17 mouse cellular contexts compared by ENCODE assay signal in genomic region chr1:184958388-184958787, GRCm38 (mm10). TPM values are rescaled to one million over a fixed set of nuclear protein-coding genes. Genes with fewer than 3 reads are reported as not detected.
DNase-seq lines count a peak whose midpoint lies in the region; ATAC-seq and TF ChIP-seq lines count a peak whose summit lies in the region.
"Had no signal": no experiment of that assay in that cellular context is flagged by ENCODE, and none has a peak within 500 bp of the region (broad histone marks: within the 10 kb centered on the region; RNA-seq: fewer than 3 reads in every experiment).

No protein-coding gene starts in this region.

- 0 out of 2 replicates have a peak, but pooled peaks cover 14% of the 10 kb centered on the region for H3K9me3 ChIP-seq in heart, embryonic 12.5 days (replicated peaks)
- H3K9me3 ChIP-seq in embryonic facial prominence, embryonic 13.5 days: peaks cover 16% of the 10 kb centered on the region; the same call in 1 of the 2 replicates
- H3K9me3 ChIP-seq in intestine, embryonic 15.5 days: no peaks in the 10 kb centered on the region; the same call in 1 of the 2 replicates
- H3K9me3 ChIP-seq: liver, embryonic 13.5 days had no signal

- no peak for ATAC-seq in heart, embryonic 12.5 days (ENCODE audit: insufficient number of reproducible peaks, low FRiP score)
- no peak for ATAC-seq in embryonic facial prominence, embryonic 13.5 days (ENCODE audit: insufficient number of reproducible peaks, insufficient read depth, low FRiP score, low TSS enrichment, low read depth)
- ATAC-seq in intestine, embryonic 15.5 days: 0 out of 2 replicates have a peak, but pooled peaks have one; percentile 47
- ATAC-seq: inflammation-experienced regulatory T-cells, adult 6 months had no signal

- H3K9ac ChIP-seq in heart, embryonic 12.5 days: no peak overlapping the region
- no peak overlapping the region for H3K9ac ChIP-seq in embryonic facial prominence, embryonic 13.5 days
- H3K9ac ChIP-seq in intestine, embryonic 15.5 days: no peak overlapping the region
- H3K9ac ChIP-seq: liver, embryonic 13.5 days had no signal

- H3K4me3 ChIP-seq in heart, embryonic 12.5 days: no peak overlapping the region
- no peak overlapping the region; the same call in 1 of the 2 replicates for H3K4me3 ChIP-seq in layer of hippocampus, adult 2 months
- H3K4me3 ChIP-seq in embryonic facial prominence, embryonic 13.5 days: no peak overlapping the region
- H3K4me3 ChIP-seq in intestine, embryonic 15.5 days (replicated peaks): no peak overlapping the region
- H3K4me3 ChIP-seq: liver, embryonic 13.5 days had no signal

- peak overlapping the region; percentile 10 for H3K4me2 ChIP-seq in heart, embryonic 12.5 days
- H3K4me2 ChIP-seq in embryonic facial prominence, embryonic 13.5 days: no peak overlapping the region
- H3K4me2 ChIP-seq in intestine, embryonic 15.5 days (replicated peaks): peak overlapping the region; percentile 35
- H3K4me2 ChIP-seq: liver, embryonic 13.5 days; midbrain, embryonic 11.5 days had no signal

- WGBS in heart, embryonic 12.5 days: 42% methylated on average over 6 of the region's 6 CpGs
- 72% methylated on average over 6 of the region's 6 CpGs for WGBS in embryonic facial prominence, embryonic 13.5 days
- 41% methylated on average over 6 of the region's 6 CpGs for WGBS in intestine, embryonic 15.5 days

- no peak for TF ChIP-seq CTCF in layer of hippocampus, adult 2 months (conservative IDR thresholded peaks at IDR 0.05)

- no peak overlapping the region for H3K27ac ChIP-seq in heart, embryonic 12.5 days (ENCODE audit: poor library complexity, severe bottlenecking)
- peak overlapping the region; percentile 55; the same call in 1 of the 2 replicates for H3K27ac ChIP-seq in layer of hippocampus, adult 2 months
- 0 out of 2 replicates have a peak overlapping the region, but pooled peaks have one; percentile 11 for H3K27ac ChIP-seq in embryonic facial prominence, embryonic 13.5 days
- 0 out of 2 replicates have a peak overlapping the region, but pooled peaks have one; percentile 1 for H3K27ac ChIP-seq in intestine, embryonic 15.5 days
- H3K27ac ChIP-seq: liver, embryonic 13.5 days; macrophage had no signal

- H3K27me3 ChIP-seq in heart, embryonic 12.5 days (replicated peaks): no peaks in the 10 kb centered on the region
- no peaks in the 10 kb centered on the region for H3K27me3 ChIP-seq in embryonic facial prominence, embryonic 13.5 days
- H3K27me3 ChIP-seq in intestine, embryonic 15.5 days (replicated peaks): no peaks in the 10 kb centered on the region
- H3K27me3 ChIP-seq: liver, embryonic 13.5 days had no signal

- no peaks in the 10 kb centered on the region; the same call in 1 of the 2 replicates for H3K36me3 ChIP-seq in heart, embryonic 12.5 days
- peaks cover 18% of the 10 kb centered on the region; the same call in 1 of the 2 replicates for H3K36me3 ChIP-seq in embryonic facial prominence, embryonic 13.5 days
- H3K36me3 ChIP-seq in intestine, embryonic 15.5 days: 0 out of 2 replicates have a peak, but pooled peaks cover 3% of the 10 kb centered on the region
- H3K36me3 ChIP-seq: liver, embryonic 13.5 days had no signal

- peaks cover 21% of the 10 kb centered on the region for H3K4me1 ChIP-seq in heart, embryonic 12.5 days (replicated peaks)
- no peaks in the 10 kb centered on the region for H3K4me1 ChIP-seq in embryonic facial prominence, embryonic 13.5 days
- H3K4me1 ChIP-seq in intestine, embryonic 15.5 days (replicated peaks): no peaks in the 10 kb centered on the region

- DNase-seq in heart, adult 9 months (ENCODE audit: low spot score in 2 of 2): no peak
- no peak for DNase-seq in layer of hippocampus, adult 2 months (ENCODE audit: low spot score in 2 of 2)
- DNase-seq in layer of hippocampus, adult 9-11 months: no peak
- no peak for DNase-seq in cerebellum, postnatal 4 days (ENCODE audit: low spot score in 2 of 2)
- DNase-seq: cerebellum, adult 11 months; cerebellum, postnatal 25 days; gastrocnemius, postnatal 25 days; heart, postnatal 36 days; liver, embryonic 13.5 days had no signal

RNA-seq across cellular contexts. Expression of gene Mark1, which starts 41.0 kb away (rescaled TPM):
- polyA plus RNA-seq in heart, embryonic 12.5 days (2016; fragmentation: Nextera tagmentation; extraction: Ambion mirVana): 2.1 and 2.2 TPM in 2 replicates
- total RNA-seq in layer of hippocampus, adult 2 months (2021): 10 to 100 TPM; 49.4 to 51.6 TPM
- 4.5 and 6.3 TPM in 2 replicates for polyA plus RNA-seq in embryonic facial prominence, embryonic 13.5 days (2015; fragmentation: Nextera tagmentation; extraction: Ambion mirVana)
- 2.7 and 2.8 TPM in 2 replicates for polyA plus RNA-seq in intestine, embryonic 15.5 days (2015; fragmentation: Nextera tagmentation; extraction: Ambion mirVana)
- total RNA-seq: neutrophil, adult 5-6 weeks had no signal
- polyA plus RNA-seq: C2C12; inflammation-experienced regulatory T-cells, adult 6 months; macrophage had no signal
